Mouse (Mus musculus) CH12.LX (cell line): ENCODE data around the gene Renbp. TPM values are rescaled to one million over a fixed set of nuclear protein-coding genes. Genes with fewer than 3 reads are reported as not detected.

ENCODE experiments used
- DNase-seq: peaks from one replicate; pipeline ENCODE4 v3.0.0-alpha.2; 2013; ENCODE audit errors: extremely low read depth
- H3K27ac ChIP-seq: 2 replicates; pipeline ENCODE4 v1.5.1; 2012; ENCODE audit warnings: low read depth, mild to moderate bottlenecking, control low read depth, moderate library complexity; ENCODE audit not compliant: insufficient read depth
- H3K27me3 ChIP-seq: replicated peaks from 2 replicates; pipeline ENCODE3; 2012; ENCODE audit warnings: inconsistent platforms
- H3K36me3 ChIP-seq, 2 experiments: replicated peaks in 1 of 2; 2 replicates each; pipeline versions ENCODE3 to v1.6.1; 2012; ENCODE audit warnings: inconsistent platforms in 1 of 2, low read length in 1 of 2, mild to moderate bottlenecking in 1 of 2, mixed read lengths in 1 of 2, moderate library complexity in 1 of 2; ENCODE audit not compliant: control insufficient read depth in 1 of 2, insufficient read depth in 1 of 2
- H3K4me1 ChIP-seq, 2 experiments: 2 replicates each; pipeline ENCODE4 v1.6.1; 2012; ENCODE audit warnings: inconsistent platforms in 1 of 2, moderate library complexity in 1 of 2; ENCODE audit not compliant: insufficient read depth in 2 of 2, control insufficient read depth in 1 of 2
- H3K4me2 ChIP-seq: 2 replicates; pipeline ENCODE4 v1.6.1; 2012; ENCODE audit warnings: low read depth, mild to moderate bottlenecking, control low read depth; ENCODE audit not compliant: poor library complexity, insufficient read depth, severe bottlenecking
- H3K4me3 ChIP-seq, 3 experiments: fragments of 150-350 bp in 1 of 3; sonication (generic) in 1 of 3; replicated peaks in 1 of 3; 2 replicates each; pipeline versions ENCODE3 to v1.5.1; 2011 to 2012; ENCODE audit warnings: low read depth in 2 of 3, low read length in 2 of 3, mild to moderate bottlenecking in 2 of 3, moderate library complexity in 2 of 3, control low read depth in 1 of 3, improper control_type of control experiment in 1 of 3, inconsistent platforms in 1 of 3, mixed read lengths in 1 of 3; ENCODE audit not compliant: poor library complexity in 1 of 3
- H3K79me2 ChIP-seq: replicated peaks from 2 replicates; pipeline ENCODE4 v1.6.1; 2012; ENCODE audit warnings: mild to moderate bottlenecking, moderate library complexity; ENCODE audit not compliant: control insufficient read depth, poor library complexity, insufficient read depth, severe bottlenecking; ENCODE audit errors: extremely low read depth
- H3K9ac ChIP-seq: 2 replicates; pipeline ENCODE4 v1.6.1; 2012; ENCODE audit warnings: low read depth, mild to moderate bottlenecking, control low read depth, moderate library complexity; ENCODE audit not compliant: insufficient read depth
- H3K9me3 ChIP-seq: replicated peaks from 2 replicates; pipeline ENCODE3; 2012; ENCODE audit warnings: low read length, inconsistent platforms, mixed read lengths
- BHLHE40 ChIP-seq: IDR thresholded peaks from 2 replicates; pipeline ENCODE4 v1.6.1; 2011; ENCODE audit warnings: mild to moderate bottlenecking, low read depth, low read length, improper control_type of control experiment
- CHD1 ChIP-seq: IDR thresholded peaks from 2 replicates; pipeline ENCODE4 v1.6.1; 2012; ENCODE audit warnings: low read depth, low read length, improper control_type of control experiment, inconsistent platforms
- CTCF ChIP-seq, 2 experiments: IDR thresholded peaks in 1 of 2; conservative IDR thresholded peaks in 1 of 2; 2 replicates each; pipeline ENCODE4 v1.5.1; 2011 to 2012; ENCODE audit warnings: low read depth in 2 of 2, low read length in 2 of 2, improper control_type of control experiment in 1 of 2, inconsistent platforms in 1 of 2, mild to moderate bottlenecking in 1 of 2, moderate library complexity in 1 of 2
- ETS1 ChIP-seq: conservative IDR thresholded peaks from 2 replicates; pipeline ENCODE4 v1.6.1; 2012; ENCODE audit warnings: low read depth, mild to moderate bottlenecking, inconsistent platforms, low read length, improper control_type of control experiment, moderate library complexity
- HCFC1 ChIP-seq: IDR thresholded peaks from 2 replicates; pipeline ENCODE4 v1.6.1; 2012; ENCODE audit warnings: low read depth, mild to moderate bottlenecking, inconsistent platforms, low read length, improper control_type of control experiment
- JUN ChIP-seq: IDR thresholded peaks from 2 replicates; pipeline ENCODE4 v1.6.1; 2011; ENCODE audit warnings: low read depth, mild to moderate bottlenecking, low read length, improper control_type of control experiment, moderate library complexity; ENCODE audit not compliant: insufficient read depth
- MAZ ChIP-seq: IDR thresholded peaks from 2 replicates; pipeline ENCODE4 v1.6.1; 2012; ENCODE audit warnings: low read depth, mild to moderate bottlenecking, inconsistent platforms, low read length, improper control_type of control experiment, moderate library complexity
- MEF2A ChIP-seq: IDR thresholded peaks from 2 replicates; pipeline ENCODE4 v1.6.1; 2014; ENCODE audit warnings: low read depth, mild to moderate bottlenecking, inconsistent platforms, low read length, improper control_type of control experiment, borderline replicate concordance
- MXI1 ChIP-seq: IDR thresholded peaks from 2 replicates; pipeline ENCODE4 v1.6.1; 2011; ENCODE audit warnings: mild to moderate bottlenecking, low read depth, low read length, improper control_type of control experiment
- MYC ChIP-seq: IDR thresholded peaks from 2 replicates; pipeline ENCODE4 v1.6.1; 2011; ENCODE audit warnings: low read depth, mild to moderate bottlenecking, improper control_type of control experiment, low read length
- NELFE ChIP-seq: IDR thresholded peaks from 2 replicates; pipeline ENCODE4 v1.6.1; 2011; ENCODE audit warnings: low read depth, low read length, improper control_type of control experiment
- NRF1 ChIP-seq: IDR thresholded peaks from 2 replicates; pipeline ENCODE4 v1.6.1; 2014; ENCODE audit warnings: low read depth, mild to moderate bottlenecking, inconsistent platforms, low read length, improper control_type of control experiment, moderate library complexity
- POLR2AphosphoS2 ChIP-seq: IDR thresholded peaks from 2 replicates; pipeline ENCODE4 v1.6.1; 2011; ENCODE audit warnings: low read depth, low read length, improper control_type of control experiment
- RAD21 ChIP-seq: IDR thresholded peaks from 2 replicates; pipeline ENCODE4 v1.6.1; 2011; ENCODE audit warnings: low read depth, mild to moderate bottlenecking, low read length, improper control_type of control experiment, moderate library complexity
- RCOR1 ChIP-seq: conservative IDR thresholded peaks from 2 replicates; pipeline ENCODE4 v1.6.1; 2012; ENCODE audit warnings: low read depth, mild to moderate bottlenecking, inconsistent platforms, low read length, improper control_type of control experiment
- SMC3 ChIP-seq: IDR thresholded peaks from 2 replicates; pipeline ENCODE4 v1.6.1; 2011; ENCODE audit warnings: low read depth, low read length, improper control_type of control experiment
- UBTF ChIP-seq: IDR thresholded peaks from 2 replicates; pipeline ENCODE4 v1.6.1; 2012; ENCODE audit warnings: low read depth, mild to moderate bottlenecking, inconsistent platforms, low read length, improper control_type of control experiment, moderate library complexity
- USF1 ChIP-seq: IDR thresholded peaks from 2 replicates; pipeline ENCODE4 v1.6.1; 2014; ENCODE audit warnings: low read depth, mild to moderate bottlenecking, inconsistent platforms, low read length, improper control_type of control experiment
- ZC3H11A ChIP-seq: IDR thresholded peaks from 2 replicates; pipeline ENCODE4 v1.6.1; 2012; ENCODE audit warnings: low read depth, mild to moderate bottlenecking, inconsistent platforms, low read length, improper control_type of control experiment
- ZMIZ1 ChIP-seq: IDR thresholded peaks from 2 replicates; pipeline ENCODE4 v1.6.1; 2012; ENCODE audit warnings: low read depth, mild to moderate bottlenecking, inconsistent platforms, low read length, improper control_type of control experiment
- dilution Hi-C: fragments of 300-500 bp; cut with MboI; formaldehyde crosslinking; loops from 2 replicates; pipeline ENCODE4 v1.14.3; 2020; ENCODE audit warnings: low sequenced_read_pairs; ENCODE audit not compliant: extremely low pct_unique_long_range_greater_than_20kb, extremely low pct_ligation_motif_present
- in situ Hi-C: fragments of 300-500 bp; cut with MboI; formaldehyde crosslinking; loops from 3 replicates; pipeline ENCODE4 v1.14.3; 2019; ENCODE audit warnings: low sequenced_read_pairs, low pct_ligation_motif_present, low pct_unique_long_range_greater_than_20kb, mixed read lengths
- polyA plus RNA-seq: library from polyadenylated mRNA; unstranded; fragments of >175 nt; gene quantifications from 2 replicates; pipeline ENCODE4 v1.2.1, GENCODE M21; 2012; ENCODE audit warnings: low read depth; ENCODE audit not compliant: insufficient read length
- total RNA-seq, 2 experiments: library from RNA; depleted of rRNA; stranded (reverse); fragments of 300-350 nt in 1 of 2; fragments of >200 nt in 1 of 2; gene quantifications; 2 replicates each; pipeline ENCODE4 v1.2.3; 2012 to 2014

The Renbp gene
- total and polyA plus RNA-seq, 3 experiments = 24.7 to 66.3 (median 43.4) TPM

- Histone ChIP-seq H3K4me2 (peak overlapping the region; percentile 76), H3K27me3 (no peaks in the 10 kb centered on the region), H3K79me2 (no peaks in the 10 kb centered on the region; the same call in 1 of the 2 replicates), H3K4me1 (peaks cover 8 to 39% of the 10 kb centered on the region in 2 experiments), H3K36me3 (peaks cover 18 to 26% of the 10 kb centered on the region in 2 experiments), H3K27ac (no peak overlapping the region), H3K9ac (peak overlapping the region; percentile 39; the same call in 1 of the 2 replicates), H3K4me3 (peak overlapping the region in 2 of 3 experiments; percentile 60 to 79), H3K9me3 (no peaks in the 10 kb centered on the region)
- TF ChIP-seq ETS1 (no peak), CTCF (conservative IDR thresholded peaks at IDR 0.05 in 1 of 2, IDR thresholded peaks at IDR 0.05 in 1 of 2; ENCODE audit: low read depth in 2 of 2, low read length in 2 of 2) (peak in 1 of 2 experiments; percentile 24; a peak in 1 of 4 replicates), NELFE (no peak), RAD21 (no peak), NRF1 (no peak), ZMIZ1 (no peak), MXI1 (no peak)
- dilution Hi-C loops = no loop called here
- in situ Hi-C loops = no loop called here
- DNase-seq = no peak
These were observed 20.6 kb downstream of the Renbp start for GRCm38 (mm10) chrX:73910049-73910448.

- TF ChIP-seq CHD1 (no peak), NELFE (no peak), ZC3H11A (no peak), RAD21 (peak; percentile 4; the same call in 1 of the 2 replicates), MEF2A (no peak), NRF1 (no peak), UBTF (no peak), BHLHE40 (no peak), MYC (no peak), MAZ (no peak), ZMIZ1 (no peak), HCFC1 (no peak), USF1 (no peak), SMC3 (no peak), JUN (no peak), RCOR1 (no peak), CTCF (conservative IDR thresholded peaks at IDR 0.05 in 1 of 2, IDR thresholded peaks at IDR 0.05 in 1 of 2; ENCODE audit: low read depth in 2 of 2, low read length in 2 of 2) (peak in 1 of 2 experiments; percentile 35; a peak in 2 of 4 replicates), POLR2AphosphoS2 (no peak)
- no peak overlapping the region for H3K4me2 ChIP-seq
- no peaks in the 10 kb centered on the region for H3K9me3 ChIP-seq
- in situ Hi-C loops = no loop called here
- H3K4me1 ChIP-seq = no peaks in the 10 kb centered on the region
- no peak overlapping the region for H3K27ac ChIP-seq
- no peaks in the 10 kb centered on the region for H3K27me3 ChIP-seq
- dilution Hi-C loops = no loop called here
- H3K9ac ChIP-seq = no peak overlapping the region
- H3K79me2 ChIP-seq = no peaks in the 10 kb centered on the region
- no peak for DNase-seq
- peaks cover 20 to 67% of the 10 kb centered on the region in 2 experiments for H3K36me3 ChIP-seq
- no peak overlapping the region for H3K4me3 ChIP-seq
These were observed 32.7 kb downstream of the Renbp start for GRCm38 (mm10) chrX:73897959-73898358.
